Mouse (Mus musculus): ENCODE measurements around the gene Cldn34c3.
"Not testable (repeated sequence)": the region's sequence is repeated elsewhere in the genome, so short reads cannot be mapped to it uniquely, and the experiment has no call there.

The Cldn34c3 gene

GRCm38 (mm10) chrX:123793365-123793764, at the start of gene Cldn34c3:
Cldn34c3 (plus strand) TSS chrX:123793665.
- not testable (repeated sequence) for DNase-seq (ENCODE audit: low read depth, low spot score)

Measured in skeletal muscle tissue, adult 2 months (tissue).